Mouse (Mus musculus) Patski (cell line): ENCODE measurements at regions not wholly inside any gene's neighbourhood (a gene's known extent, or its start where the extent isn't known, plus 50 kb on each side); places are given as distances from the start of the nearest gene placed in this dataset.

Experiments
- ATAC-seq: fragments of 100-300 bp; one replicate; pipeline ENCODE4 v1.8.0; 2021
- CTCF ChIA-PET: fragments of 350-600 bp; sonication (Branson Sonifier 250); formaldehyde crosslinking; loops from one replicate; lab custom pipeline; 2022; ENCODE audit warnings: inconsistent platforms; lab: Charles Lee
- POLR2A ChIA-PET: fragments of 350-600 bp; sonication (Branson Sonifier 250); formaldehyde crosslinking; loops from one replicate; lab custom pipeline; 2022; ENCODE audit warnings: antibody characterized with exemption, inconsistent platforms; lab: Charles Lee
- DNase-seq: peaks from one replicate; pipeline ENCODE4 v3.0.0-alpha.2; 2011; ENCODE audit warnings: low read depth, low spot score
- H3K27me3 ChIP-seq: fragments of 371-371 bp; one replicate; pipeline ENCODE4 v1.5.1; 2021
- CTCF ChIP-seq: fragments of 100-300 bp; IDR thresholded peaks from one replicate; pipeline ENCODE4 v1.5.1; 2021
- in situ Hi-C: fragments of 300-500 bp; cut with MboI; formaldehyde crosslinking; loops from 3 replicates; pipeline ENCODE4 v1.11.1; 2018; ENCODE audit warnings: low pct_unique_long_range_greater_than_20kb, mixed read lengths

- in situ Hi-C loops = no loop called here
- DNase-seq (no peak), ATAC-seq (no peak)
- POLR2A ChIA-PET = no interaction called here
- no peak for TF ChIP-seq CTCF
- CTCF ChIA-PET = interaction anchor here (1.5 kb wide), 1 partner anchor 12 kb away, joined by 4 read pairs; no protein-coding TSS in a partner anchor
- H3K27me3 ChIP-seq = no peaks in the 10 kb centered on the region
Measured at GRCm38 (mm10) chr16:78247189-78247588, 54.1 kb upstream of the Cxadr start.

GRCm38 (mm10) chr16:78242678-78243077, 58.6 kb upstream of the Cxadr start:
- DNase-seq = no peak
- TF ChIP-seq CTCF = no peak
- peak; percentile 54 for ATAC-seq
- no peaks in the 10 kb centered on the region for H3K27me3 ChIP-seq
- ChIA-PET POLR2A (no interaction called here), CTCF (interaction anchor here (0.6 to 1.1 kb wide), 3 partner anchors 9 to 31 kb away, joined by 3 to 4 read pairs (median 3); no protein-coding TSS in a partner anchor)
- in situ Hi-C loops = no loop called here

GRCm38 (mm10) chr16:78240152-78240551, 61.1 kb upstream of the Cxadr start:
- in situ Hi-C loops = no loop called here
- CTCF ChIA-PET = no interaction called here
- no peaks in the 10 kb centered on the region for H3K27me3 ChIP-seq
- DNase-seq (no peak), ATAC-seq (no peak)
- POLR2A ChIA-PET = no interaction called here
- TF ChIP-seq CTCF = no peak

GRCm38 (mm10) chr16:78238052-78238701, 63.1 kb upstream of the Cxadr start:
- ChIA-PET CTCF (interaction anchor here (1.2 kb wide), 1 partner anchor 14 kb away, joined by 3 read pairs; no protein-coding TSS in a partner anchor), POLR2A (no interaction called here)
- ATAC-seq (peak; percentile 22), DNase-seq (no peak)
- no peak for TF ChIP-seq CTCF
- in situ Hi-C loops = no loop called here
- H3K27me3 ChIP-seq = no peaks in the 10 kb centered on the region

GRCm38 (mm10) chr16:78237641-78238051, 63.6 kb upstream of the Cxadr start:
- TF ChIP-seq CTCF = no peak
- POLR2A ChIA-PET = interaction anchor here (0.6 kb wide), 1 partner anchor 37 kb away, joined by 3 read pairs; no protein-coding TSS in a partner anchor
- H3K27me3 ChIP-seq = no peaks in the 10 kb centered on the region
- in situ Hi-C loops = no loop called here
- CTCF ChIA-PET = interaction anchor here (1.2 kb wide), 1 partner anchor 13 kb away, joined by 3 read pairs; no protein-coding TSS in a partner anchor
- ATAC-seq (no peak), DNase-seq (no peak)

GRCm38 (mm10) chr16:78236746-78237640, 64.3 kb upstream of the Cxadr start:
- POLR2A ChIA-PET = interaction anchor here (0.6 kb wide), 1 partner anchor 37 kb away, joined by 3 read pairs; no protein-coding TSS in a partner anchor
- in situ Hi-C loops = no loop called here
- no peak for TF ChIP-seq CTCF
- H3K27me3 ChIP-seq = no peaks in the 10 kb centered on the region
- CTCF ChIA-PET = no interaction called here
- ATAC-seq (no peak), DNase-seq (no peak)

GRCm38 (mm10) chr16:78232205-78232604, 69.1 kb upstream of the Cxadr start:
- POLR2A ChIA-PET = no interaction called here
- ATAC-seq (no peak), DNase-seq (no peak)
- H3K27me3 ChIP-seq = no peaks in the 10 kb centered on the region
- TF ChIP-seq CTCF = no peak
- CTCF ChIA-PET = interaction anchor here (1.0 kb wide), 1 partner anchor 33 kb away, joined by 3 read pairs; no protein-coding TSS in a partner anchor
- in situ Hi-C loops = no loop called here

- in situ Hi-C loops = no loop called here
- no peaks in the 10 kb centered on the region for H3K27me3 ChIP-seq
- DNase-seq (no peak), ATAC-seq (no peak)
- ChIA-PET POLR2A (no interaction called here), CTCF (no interaction called here)
- no peak for TF ChIP-seq CTCF
Measured at GRCm38 (mm10) chr16:78229013-78229412, 72.3 kb upstream of the Cxadr start.

GRCm38 (mm10) chr16:78222377-78222776, 78.9 kb upstream of the Cxadr start:
- no peaks in the 10 kb centered on the region for H3K27me3 ChIP-seq
- DNase-seq (no peak), ATAC-seq (no peak)
- no peak for TF ChIP-seq CTCF
- ChIA-PET CTCF (no interaction called here), POLR2A (no interaction called here)
- in situ Hi-C loops = no loop called here

GRCm38 (mm10) chr16:78221781-78222180, 79.5 kb upstream of the Cxadr start:
- CTCF ChIA-PET = no interaction called here
- in situ Hi-C loops = no loop called here
- POLR2A ChIA-PET = no interaction called here
- no peak for ATAC-seq
- TF ChIP-seq CTCF = no peak
- no peaks in the 10 kb centered on the region for H3K27me3 ChIP-seq
- no peak for DNase-seq
